Mouse (Mus musculus): ENCODE measurements around the gene En1.

The En1 gene

DNA sequence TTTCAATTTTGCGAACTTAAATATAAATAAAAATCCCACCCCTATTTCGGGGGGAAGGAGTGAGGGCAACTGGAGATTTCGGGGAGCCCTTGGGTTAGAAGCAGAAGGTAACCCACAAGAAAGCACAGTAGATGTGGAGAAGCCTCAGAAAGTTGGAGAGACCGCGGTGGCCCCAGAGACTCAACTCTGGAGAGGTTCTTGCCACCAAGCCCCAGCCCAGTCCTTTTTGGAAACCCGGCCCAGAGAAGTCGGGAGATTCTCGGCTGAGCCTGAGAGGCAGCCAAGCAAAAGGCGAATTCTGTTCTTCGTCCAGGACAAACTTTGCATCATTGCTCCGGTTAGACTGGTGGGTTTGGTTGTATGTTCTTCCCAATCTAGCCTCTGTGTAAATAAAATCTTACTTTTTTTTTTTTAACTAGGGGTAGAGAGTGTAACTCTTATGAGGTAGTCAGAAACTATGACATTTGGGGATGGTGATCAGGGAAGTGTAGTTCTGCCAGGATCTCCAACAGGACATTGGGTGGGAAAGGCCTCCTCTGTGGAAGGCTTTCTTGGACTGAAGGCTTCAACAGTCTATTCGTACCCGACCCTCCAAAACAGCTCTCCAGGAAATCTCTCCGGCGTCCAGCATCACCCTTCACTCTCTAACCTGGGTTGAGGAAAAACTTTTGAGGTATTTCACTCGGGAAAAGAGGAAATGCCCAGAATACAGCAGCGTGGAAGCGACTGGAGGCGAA, 1.5 kb upstream of the En1 start:
- peak; percentile 59 for DNase-seq (ENCODE audit: low spot score)

DNA sequence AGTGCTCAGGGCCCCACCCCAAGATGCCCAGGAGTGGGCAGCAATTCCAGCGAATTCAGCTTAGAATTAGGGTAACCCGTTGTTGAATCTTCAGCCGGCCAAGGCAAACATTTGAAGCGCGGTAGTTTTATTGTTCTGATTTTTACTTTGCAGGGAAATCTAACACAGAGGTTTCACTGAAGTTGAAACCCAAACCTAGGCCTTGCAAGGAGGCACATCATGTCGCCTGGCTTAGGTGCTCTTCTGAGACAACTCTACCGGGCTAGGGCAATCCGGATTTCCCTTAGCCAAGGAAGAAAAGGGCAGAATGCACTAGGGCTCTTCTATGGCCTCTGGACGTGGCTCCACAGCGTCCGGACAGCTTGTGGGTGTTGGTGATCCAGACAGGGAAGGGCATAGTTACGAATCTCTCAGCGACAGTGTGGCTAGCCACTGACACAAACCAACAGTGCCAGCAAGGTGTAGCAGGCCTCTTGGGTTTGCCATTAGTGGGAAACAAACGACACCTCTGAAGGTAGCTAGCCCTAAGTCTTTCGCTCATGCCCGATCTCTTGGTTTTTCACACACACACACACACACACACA, 873 bp upstream of the En1 start:
- no peak for DNase-seq (ENCODE audit: low spot score)

DNA sequence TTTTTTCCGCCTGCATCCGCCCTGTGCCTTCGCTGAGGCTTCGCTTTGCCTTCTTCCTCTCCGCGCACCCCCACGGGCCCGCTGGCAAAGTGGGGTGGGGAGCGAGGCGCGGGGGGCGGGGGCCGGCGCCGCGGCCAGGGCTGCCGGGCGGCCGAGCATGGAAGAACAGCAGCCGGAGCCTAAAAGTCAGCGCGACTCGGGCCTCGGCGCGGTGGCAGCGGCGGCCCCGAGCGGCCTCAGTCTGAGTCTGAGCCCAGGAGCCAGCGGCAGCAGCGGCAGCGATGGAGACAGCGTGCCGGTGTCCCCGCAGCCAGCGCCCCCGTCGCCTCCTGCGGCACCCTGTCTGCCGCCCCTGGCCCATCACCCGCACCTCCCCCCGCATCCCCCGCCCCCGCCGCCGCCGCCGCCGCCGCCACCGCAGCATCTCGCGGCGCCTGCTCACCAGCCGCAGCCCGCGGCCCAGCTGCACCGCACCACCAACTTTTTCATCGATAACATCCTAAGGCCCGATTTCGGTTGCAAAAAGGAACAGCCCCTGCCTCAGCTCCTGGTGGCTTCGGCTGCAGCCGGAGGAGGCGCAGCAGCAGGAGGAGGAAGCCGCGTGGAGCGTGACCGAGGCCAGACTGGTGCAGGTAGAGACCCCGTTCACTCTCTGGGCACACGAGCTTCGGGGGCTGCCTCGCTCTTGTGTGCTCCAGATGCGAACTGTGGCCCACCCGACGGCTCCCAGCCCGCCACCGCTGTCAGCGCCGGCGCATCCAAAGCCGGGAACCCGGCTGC, 848 bp downstream of the En1 start:
- DNase-seq (ENCODE audit: low spot score), result no peak

- no peak for DNase-seq (ENCODE audit: low spot score)
Observed at GRCm38 (mm10) chr1:120603656-120604051, 1.4 kb downstream of the En1 start.

DNA sequence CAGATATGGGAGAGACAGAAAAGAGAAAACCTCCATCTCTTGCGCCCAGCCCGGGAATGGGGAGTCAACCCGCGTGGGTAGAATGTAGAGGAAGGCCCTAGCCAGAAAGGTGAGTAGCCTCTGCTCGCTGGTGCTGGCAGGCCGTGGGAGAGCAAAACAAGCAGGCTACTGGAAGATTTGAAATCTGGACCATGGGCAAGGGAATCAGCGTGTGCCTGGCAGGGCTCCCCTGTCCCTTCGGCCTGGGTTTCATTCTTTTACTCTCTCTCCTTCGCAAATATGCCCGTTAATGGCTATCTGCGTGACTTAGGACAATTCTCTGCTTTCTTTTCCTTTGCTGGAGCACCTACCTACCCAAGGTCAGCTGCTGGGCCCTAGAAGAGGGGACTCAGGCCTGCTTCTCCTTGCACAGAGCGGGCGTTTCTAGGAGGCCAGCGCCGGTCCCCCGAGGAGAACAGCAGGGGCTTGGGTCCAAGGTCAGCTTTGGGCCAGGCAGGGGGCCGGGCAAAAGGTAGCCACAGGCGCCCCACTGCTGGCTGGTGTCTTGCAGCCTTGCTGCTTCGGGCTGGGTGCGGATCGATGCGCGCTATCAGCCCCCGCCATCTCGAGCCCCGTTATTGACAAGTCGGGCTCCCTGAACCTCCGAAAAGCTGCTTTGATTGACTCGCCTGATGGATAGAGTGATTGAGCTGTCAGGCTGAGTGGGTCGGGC, 2.4 kb downstream of the En1 start:
- DNase-seq (ENCODE audit: low spot score), result no peak

DNA sequence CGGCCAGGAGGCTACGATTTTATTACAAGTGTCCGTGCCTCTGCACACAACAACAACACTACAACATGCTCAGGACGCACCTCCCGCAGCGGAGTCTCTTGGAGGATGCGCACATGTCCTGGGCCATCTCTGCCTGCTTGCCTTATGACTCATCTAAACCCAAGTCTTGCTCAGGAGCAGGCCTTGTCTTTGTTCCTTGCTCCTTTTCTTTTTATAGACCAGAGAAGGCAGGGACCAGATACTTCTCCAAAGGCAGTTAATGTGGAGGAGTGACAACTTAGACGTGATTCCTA, 2.9 kb downstream of the En1 start:
- no peak for DNase-seq (ENCODE audit: low spot score)

GRCm38 (mm10) chr1:120605521-120606310, 3.5 kb downstream of the En1 start:
- no peak for DNase-seq (ENCODE audit: low spot score)

- peak; percentile 70 for DNase-seq (ENCODE audit: low spot score)
Observed at GRCm38 (mm10) chr1:120606641-120607575, 4.7 kb downstream of the En1 start.

GRCm38 (mm10) chr1:120607576-120608400, 5.6 kb downstream of the En1 start:
- no peak for DNase-seq (ENCODE audit: low spot score)

- no peak for DNase-seq (ENCODE audit: low spot score)
Observed at GRCm38 (mm10) chr1:120608461-120608860, 6.2 kb downstream of the En1 start.

DNA sequence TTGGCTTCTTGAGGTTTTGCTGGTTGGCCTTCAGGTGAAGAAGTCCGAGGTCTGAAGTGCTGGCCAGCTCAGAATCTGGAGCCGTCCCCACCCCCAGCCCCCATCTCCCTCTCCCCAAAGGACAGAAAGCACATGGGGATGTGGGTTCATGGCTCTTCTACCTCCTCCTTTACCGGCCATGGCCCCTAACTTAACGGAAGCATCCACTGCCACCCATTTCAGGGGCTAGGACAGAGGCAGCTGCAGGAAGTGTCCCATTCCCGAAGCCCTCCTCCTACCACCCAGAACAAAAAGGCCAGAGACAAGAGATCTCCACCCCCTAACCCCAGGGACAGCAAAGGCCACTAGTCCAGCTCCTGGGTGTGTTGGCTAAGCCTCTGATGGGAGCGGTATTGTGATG, 7.4 kb downstream of the En1 start:
- DNase-seq (ENCODE audit: low spot score), result no peak

- DNase-seq (ENCODE audit: low spot score), result peak; percentile 29
Observed at GRCm38 (mm10) chr1:120613461-120614306, 11.5 kb downstream of the En1 start.

DNA sequence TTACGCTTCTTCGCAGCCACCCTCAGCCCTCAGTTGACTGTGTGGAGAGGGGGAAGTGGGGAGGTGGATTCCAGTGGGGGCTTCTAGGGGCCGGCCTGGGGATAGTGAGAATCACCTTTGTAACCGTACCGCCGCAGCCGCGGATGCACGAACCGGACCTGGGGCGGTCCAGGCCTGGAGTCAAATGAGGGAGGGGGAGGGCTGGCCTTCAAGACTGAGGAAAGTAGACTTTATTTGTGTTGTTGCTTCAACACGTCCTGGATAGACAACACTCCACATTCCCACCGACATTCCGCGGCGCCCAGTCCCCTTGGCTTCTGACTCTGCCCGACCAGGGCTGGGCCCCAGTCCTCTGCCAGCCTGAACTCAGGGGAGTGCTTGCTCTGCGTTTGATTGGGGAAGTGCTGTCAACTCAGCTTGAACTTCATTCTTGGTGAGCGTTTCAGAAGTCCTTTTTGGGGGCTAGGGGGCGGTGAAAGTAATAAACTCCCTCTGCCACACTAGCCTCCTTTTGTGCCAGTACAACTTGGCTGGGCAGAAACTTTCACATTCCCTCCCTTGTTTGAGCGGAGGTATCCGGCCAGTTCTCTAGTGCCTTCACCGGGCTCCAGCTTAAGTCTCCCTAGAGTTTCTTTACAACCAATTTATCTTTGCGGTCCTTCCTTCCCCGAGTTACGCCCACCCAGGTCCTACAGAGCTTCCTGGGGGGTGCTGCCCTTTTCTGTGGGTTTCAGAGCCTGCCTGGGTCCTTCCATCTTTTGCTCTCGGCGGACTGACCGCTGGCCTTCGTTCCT, 12.3 kb downstream of the En1 start:
- DNase-seq (ENCODE audit: low spot score), result peak; percentile 40

- DNase-seq (ENCODE audit: low spot score), result peak; percentile 36
Observed at GRCm38 (mm10) chr1:120615521-120615920, 13.3 kb downstream of the En1 start.

DNA sequence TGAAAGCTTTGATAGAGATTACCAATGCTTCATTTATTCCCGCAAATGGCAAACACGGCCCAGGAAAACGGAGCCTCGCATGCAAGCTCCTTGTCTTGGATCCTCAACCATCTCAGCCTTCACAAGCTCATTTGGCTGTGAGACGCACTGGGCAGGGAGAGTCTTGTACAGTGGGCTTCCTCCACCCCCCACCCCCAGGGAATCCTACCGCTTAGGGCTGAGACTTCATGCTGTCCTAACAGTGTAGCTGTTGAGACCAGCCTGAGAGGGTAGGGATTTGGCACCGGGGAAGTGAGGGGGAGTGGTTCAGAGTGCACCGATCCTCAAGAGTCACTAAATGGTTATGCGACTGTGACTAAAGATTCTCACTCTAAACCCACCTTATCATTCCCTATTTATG, 13.7 kb downstream of the En1 start:
- peak; percentile 33 for DNase-seq (ENCODE audit: low spot score)

GRCm38 (mm10) chr1:120621383-120621782, 19.2 kb downstream of the En1 start:
- peak; percentile 39 for DNase-seq (ENCODE audit: low spot score)

DNA sequence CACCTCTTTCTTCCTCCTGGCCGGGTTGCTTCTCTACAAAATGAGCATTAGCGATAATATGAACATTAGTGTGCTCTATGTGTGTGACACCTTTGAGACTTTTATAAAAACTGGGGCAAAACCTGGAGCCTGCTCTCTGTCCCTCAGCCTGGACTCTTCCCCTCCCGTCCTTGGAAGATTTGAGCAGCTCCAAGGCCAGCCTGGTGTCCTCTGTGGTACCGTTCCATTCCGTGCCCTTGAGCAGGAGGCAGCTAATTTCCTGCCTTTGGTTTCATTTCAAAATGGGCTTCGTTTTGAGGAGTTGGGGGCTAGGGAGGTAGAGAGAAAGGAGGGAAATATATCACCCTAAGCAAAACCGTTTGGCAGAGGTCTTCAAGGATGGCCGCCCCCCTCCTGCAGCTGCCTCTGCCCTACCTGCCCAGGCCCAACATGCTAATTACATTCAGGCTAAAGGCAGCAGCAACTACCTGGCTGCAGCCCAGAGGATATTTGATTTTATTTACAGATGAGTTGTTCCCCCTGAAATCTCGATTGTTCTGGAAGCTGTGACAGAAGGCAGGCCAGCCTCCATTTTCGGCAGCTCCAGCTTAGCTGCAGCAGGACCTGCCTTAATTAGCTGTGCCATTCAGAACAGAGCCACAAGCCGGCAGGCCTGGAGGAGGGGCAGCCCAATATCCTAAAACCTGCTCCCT, 24.9 kb downstream of the En1 start:
- DNase-seq (ENCODE audit: low spot score), result no peak

DNA sequence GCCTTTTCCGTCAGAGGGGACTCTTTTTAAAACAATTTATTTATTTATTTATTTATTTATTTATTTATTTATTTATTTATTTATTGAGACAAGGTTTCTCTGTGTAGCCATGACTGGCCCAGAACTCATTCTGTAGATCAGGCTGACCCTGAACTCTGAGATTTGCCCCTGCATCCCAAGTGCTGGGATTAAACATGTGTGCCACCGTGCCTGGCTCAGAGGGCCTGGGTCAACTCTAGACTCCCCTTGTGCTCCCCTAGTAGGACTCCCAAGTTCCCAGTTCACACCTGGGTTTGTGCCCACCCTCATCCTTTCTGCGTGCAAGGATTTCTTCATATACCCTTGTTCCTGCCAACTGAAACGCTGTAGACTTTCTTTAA, 25.4 kb downstream of the En1 start:
- DNase-seq (ENCODE audit: low spot score), result no peak

Data from embryo, embryonic 10.5 days (tissue).